Mouse (Mus musculus) forebrain, embryonic 10.5 days (tissue): Measurements from ENCODE around the gene Cdip1. TPM values are rescaled to one million over a fixed set of nuclear protein-coding genes. Genes with fewer than 3 reads are reported as not detected.
"Not testable (repeated sequence)": the region's sequence is repeated elsewhere in the genome, so short reads cannot be mapped to it uniquely, and the experiment has no call there.

ENCODE experiments used
- DNase-seq: peaks from one replicate; pipeline ENCODE4 v3.0.0-alpha.2; 2017; ENCODE audit warnings: low spot score; ENCODE audit errors: extremely low spot score
- H3K27ac ChIP-seq: fragments of 300-500 bp; sonication (generic); 2 replicates; pipeline ENCODE4 v1.5.1; 2016; ENCODE audit warnings: mild to moderate bottlenecking
- H3K27me3 ChIP-seq: fragments of 300-500 bp; sonication (generic); 2 replicates; pipeline ENCODE4 v1.6.1; 2016; ENCODE audit warnings: mild to moderate bottlenecking; ENCODE audit not compliant: poor library complexity, severe bottlenecking
- H3K36me3 ChIP-seq: fragments of 300-500 bp; sonication (generic); replicated peaks from 2 replicates; pipeline ENCODE4 v1.6.1; 2016; ENCODE audit warnings: mild to moderate bottlenecking, moderate library complexity
- H3K4me1 ChIP-seq: fragments of 300-500 bp; sonication (generic); 2 replicates; pipeline ENCODE4 v1.6.1; 2016
- H3K4me3 ChIP-seq: fragments of 300-500 bp; sonication (generic); 2 replicates; pipeline ENCODE4 v1.5.1; 2016; ENCODE audit warnings: mild to moderate bottlenecking, moderate library complexity
- H3K9me3 ChIP-seq: fragments of 300-500 bp; sonication (generic); 2 replicates; pipeline ENCODE4 v1.6.1; 2016; ENCODE audit warnings: mild to moderate bottlenecking, moderate library complexity
- WGBS: fragments of 180-500 bp; shearing (Covaris S2); methylation state at CpG from one replicate; pipeline ENCODE4 v1.1.7; 2016; 5-methylcytosine and 5-hydroxymethylcytosine counted together
- polyA plus RNA-seq: library from polyadenylated mRNA; unstranded; fragments of >200 nt; fragmentation: Nextera tagmentation; extraction: Ambion mirVana; gene quantifications from 2 replicates; pipeline ENCODE4 v1.2.1, GENCODE M21; 2016

Gene Cdip1
- 110 and 112 TPM in 2 replicates for polyA plus RNA-seq

DNA sequence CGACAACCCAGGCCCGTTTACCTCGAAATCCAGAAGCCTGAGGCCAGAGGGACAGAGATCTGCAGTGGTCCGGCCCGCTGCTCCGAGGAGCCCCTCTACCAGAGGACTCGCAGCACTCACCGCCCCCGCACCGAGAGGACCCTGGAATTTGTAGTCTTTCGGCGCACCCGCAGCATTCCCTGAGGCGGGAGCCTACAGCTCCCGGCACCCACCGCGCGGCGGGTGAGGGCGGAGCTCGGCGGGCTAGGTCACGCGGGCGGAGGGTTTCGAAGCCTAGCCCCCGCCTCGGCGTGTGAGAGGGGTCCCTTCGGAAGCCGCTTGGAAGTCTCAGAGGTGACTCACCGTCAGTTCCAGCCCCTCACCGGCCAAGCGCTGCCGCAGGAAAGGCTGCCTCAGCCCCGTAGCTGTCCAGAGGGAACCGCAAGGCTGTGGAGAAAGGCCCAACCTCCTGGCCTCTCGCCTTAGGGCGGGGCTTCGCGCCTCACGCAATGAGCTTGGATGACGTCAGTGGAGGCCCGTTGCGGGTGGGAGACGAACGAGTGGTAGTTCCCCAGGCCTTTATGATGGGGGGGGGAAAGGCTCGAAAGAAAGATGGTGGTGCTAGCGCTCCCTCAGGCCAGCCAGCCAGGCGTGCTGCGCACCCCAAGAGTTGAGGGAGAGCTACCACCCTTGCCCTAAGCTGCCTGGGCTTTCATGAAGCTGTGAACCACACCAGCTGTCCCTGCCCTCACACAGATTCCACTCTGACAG, at the start of gene Cdip1:
Gene Cdip1 (minus strand): TSS at position 483 of the 750 bp plus-strand sequence.
- peak; percentile 93 for DNase-seq
- Histone ChIP-seq H3K36me3 (peaks cover 10% of the 10 kb centered on the region; the same call in 1 of the 2 replicates), H3K9me3 (no peaks in the 10 kb centered on the region), H3K4me3 (peak within 1 kb of the TSS; percentile 80), H3K4me1 (peaks cover 41% of the 10 kb centered on the region), H3K27me3 (no peaks in the 10 kb centered on the region), H3K27ac (peak within 1 kb of the TSS; percentile 99)
- under 1% methylated on average over 51 of the region's 51 CpGs for WGBS

DNA sequence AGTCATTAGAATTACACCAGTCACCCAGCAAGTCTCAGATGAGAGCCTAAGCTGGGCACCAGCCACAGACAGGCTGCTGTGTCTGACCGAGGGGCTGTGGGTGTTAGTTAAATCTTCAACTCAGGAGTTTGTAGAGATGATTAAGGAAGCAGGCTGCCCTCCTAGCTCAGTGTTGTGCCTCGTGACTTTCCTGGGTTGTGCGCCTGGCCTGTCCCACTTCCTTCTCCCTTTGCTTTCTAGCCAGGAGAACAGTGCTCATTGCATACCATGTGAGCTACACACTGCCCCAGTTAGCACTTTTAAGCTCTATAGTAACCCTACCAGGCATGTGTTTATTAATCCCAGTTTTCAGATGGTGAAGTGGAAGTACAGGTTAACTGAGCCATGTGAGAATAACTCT, 49.5 kb upstream of the Cdip1 start:
- no peak overlapping the region for H3K4me3 ChIP-seq
- H3K27me3 ChIP-seq = no peaks in the 10 kb centered on the region; the same call in 1 of the 2 replicates
- 76% methylated on average over 3 of the region's 3 CpGs for WGBS
- no peak for DNase-seq
- H3K27ac ChIP-seq = no peak overlapping the region
- no peaks in the 10 kb centered on the region for H3K36me3 ChIP-seq
- H3K9me3 ChIP-seq = no peaks in the 10 kb centered on the region
- peaks cover 6% of the 10 kb centered on the region; the same call in 1 of the 2 replicates for H3K4me1 ChIP-seq

DNA sequence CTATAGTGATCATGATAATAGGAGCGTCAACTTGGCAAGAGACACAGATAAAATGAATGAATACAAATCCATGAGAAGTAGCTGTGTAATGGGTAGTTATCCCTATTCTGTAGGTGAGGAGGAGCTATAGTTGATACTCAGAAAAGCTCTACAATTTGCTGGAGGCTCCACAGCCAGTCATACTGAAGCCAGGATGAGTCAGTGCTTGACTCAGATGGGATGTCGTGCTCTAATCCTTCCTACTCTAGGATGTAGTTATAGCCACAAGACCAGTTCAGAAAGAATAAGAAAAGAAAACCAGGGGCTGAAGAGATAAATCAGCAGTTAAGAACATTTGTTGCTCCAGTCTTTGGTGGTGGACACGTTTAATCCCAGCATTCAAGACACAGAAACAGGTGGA, 47.5 kb upstream of the Cdip1 start:
- Histone ChIP-seq H3K4me3 (no peak overlapping the region), H3K27me3 (no peaks in the 10 kb centered on the region; the same call in 1 of the 2 replicates), H3K27ac (no peak overlapping the region), H3K36me3 (no peaks in the 10 kb centered on the region), H3K9me3 (no peaks in the 10 kb centered on the region), H3K4me1 (peaks cover 6% of the 10 kb centered on the region; the same call in 1 of the 2 replicates)
- 80% methylated on average over 3 of the region's 3 CpGs for WGBS
- no peak for DNase-seq

DNA sequence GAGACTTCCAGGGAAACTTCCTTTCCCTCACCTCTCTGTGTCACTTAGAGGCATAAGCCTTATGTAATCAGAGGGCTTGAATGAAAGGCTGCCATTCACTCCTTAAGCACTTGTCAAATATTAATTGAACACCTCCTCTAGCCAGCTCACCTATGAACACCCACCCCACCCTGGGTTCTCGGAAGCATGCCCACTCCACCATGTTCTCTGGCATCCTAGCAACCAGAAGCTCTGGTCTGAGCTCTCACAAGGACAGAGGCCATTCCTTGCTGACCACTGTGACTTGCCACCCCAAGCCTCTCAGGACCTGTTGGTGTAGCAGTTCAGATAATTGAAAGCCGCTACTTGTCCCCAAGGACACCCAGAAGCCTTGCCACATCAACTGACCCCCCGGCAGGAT, 45.1 kb upstream of the Cdip1 start, which contains the start of gene 4930562C15Rik:
Gene 4930562C15Rik (plus strand): TSS at position 226 of the 400 bp plus-strand sequence.
- no peaks in the 10 kb centered on the region for H3K9me3 ChIP-seq
- H3K36me3 ChIP-seq = no peaks in the 10 kb centered on the region
- no peak within 1 kb of the TSS for H3K27ac ChIP-seq
- no peaks in the 10 kb centered on the region; the same call in 1 of the 2 replicates for H3K27me3 ChIP-seq
- WGBS = 91% methylated on average over 3 of the region's 3 CpGs
- no peaks in the 10 kb centered on the region for H3K4me1 ChIP-seq
- DNase-seq = no peak
- H3K4me3 ChIP-seq = no peak within 1 kb of the TSS

DNA sequence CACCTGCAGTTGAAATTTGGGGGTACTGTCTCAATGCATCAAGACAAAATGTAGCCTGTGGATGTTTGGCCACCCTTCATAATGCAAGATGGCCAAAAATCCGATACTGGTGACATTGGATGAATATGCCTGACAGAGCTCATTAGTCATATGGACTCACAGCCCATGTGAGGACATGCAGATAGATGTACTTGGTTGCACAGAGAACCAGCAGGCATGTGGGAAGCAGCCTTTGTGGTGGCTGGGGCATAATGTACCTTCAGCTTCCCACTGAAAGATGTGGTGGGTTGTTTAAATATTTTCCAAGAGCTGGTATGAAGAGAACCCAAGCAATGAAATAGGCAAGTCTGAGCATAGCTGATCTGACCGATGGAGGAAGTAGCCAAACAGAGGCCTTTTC, 43.8 kb upstream of the Cdip1 start:
- H3K27me3 ChIP-seq = no peaks in the 10 kb centered on the region
- no peak for DNase-seq
- H3K36me3 ChIP-seq = no peaks in the 10 kb centered on the region
- H3K27ac ChIP-seq = no peak overlapping the region
- H3K4me3 ChIP-seq = no peak overlapping the region
- 71% methylated on average over 2 of the region's 2 CpGs for WGBS
- H3K9me3 ChIP-seq = no peaks in the 10 kb centered on the region
- H3K4me1 ChIP-seq = no peaks in the 10 kb centered on the region

DNA sequence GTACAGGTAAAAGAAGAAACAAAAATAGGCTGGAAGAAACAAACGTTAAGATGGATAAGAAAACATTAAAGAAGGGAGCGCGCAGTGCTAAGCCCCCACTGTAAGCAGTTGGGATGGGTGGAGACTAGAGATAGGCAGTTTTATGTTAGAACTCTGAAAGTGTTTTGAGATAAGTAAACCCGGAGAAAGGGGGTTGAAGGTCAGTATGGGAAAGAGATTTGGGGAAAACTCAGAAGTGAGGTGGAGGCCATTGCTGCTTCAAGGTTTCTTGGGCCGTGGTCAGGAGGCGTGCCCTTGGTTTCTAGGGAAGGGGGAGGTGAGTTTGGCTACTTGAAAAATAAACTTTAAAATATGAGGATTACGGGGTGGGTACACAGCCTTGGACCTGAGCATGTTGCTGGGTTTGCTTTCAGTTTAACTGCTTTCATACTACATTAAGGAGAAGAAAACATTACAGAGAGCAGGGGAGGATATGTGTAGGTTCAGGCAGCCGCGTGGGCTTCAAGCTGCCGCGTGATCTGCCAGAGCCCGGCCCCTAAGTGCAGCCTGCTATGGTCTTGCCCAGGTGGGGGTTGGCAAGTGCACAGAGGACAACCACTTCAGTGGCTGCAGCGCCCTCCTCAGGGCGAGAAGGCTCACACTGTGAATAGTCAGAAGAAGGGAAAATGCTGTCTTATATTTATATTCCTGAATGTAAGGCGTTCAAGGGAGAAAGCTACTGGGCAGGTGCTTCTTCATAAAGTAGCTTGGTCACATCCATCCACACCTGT, 41.7 kb upstream of the Cdip1 start:
- H3K9me3 ChIP-seq = no peaks in the 10 kb centered on the region
- no peaks in the 10 kb centered on the region for H3K27me3 ChIP-seq
- no peak overlapping the region for H3K4me3 ChIP-seq
- no peaks in the 10 kb centered on the region for H3K4me1 ChIP-seq
- no peaks in the 10 kb centered on the region for H3K36me3 ChIP-seq
- WGBS = 71% methylated on average over 15 of the region's 15 CpGs
- H3K27ac ChIP-seq = no peak overlapping the region
- DNase-seq = no peak

DNA sequence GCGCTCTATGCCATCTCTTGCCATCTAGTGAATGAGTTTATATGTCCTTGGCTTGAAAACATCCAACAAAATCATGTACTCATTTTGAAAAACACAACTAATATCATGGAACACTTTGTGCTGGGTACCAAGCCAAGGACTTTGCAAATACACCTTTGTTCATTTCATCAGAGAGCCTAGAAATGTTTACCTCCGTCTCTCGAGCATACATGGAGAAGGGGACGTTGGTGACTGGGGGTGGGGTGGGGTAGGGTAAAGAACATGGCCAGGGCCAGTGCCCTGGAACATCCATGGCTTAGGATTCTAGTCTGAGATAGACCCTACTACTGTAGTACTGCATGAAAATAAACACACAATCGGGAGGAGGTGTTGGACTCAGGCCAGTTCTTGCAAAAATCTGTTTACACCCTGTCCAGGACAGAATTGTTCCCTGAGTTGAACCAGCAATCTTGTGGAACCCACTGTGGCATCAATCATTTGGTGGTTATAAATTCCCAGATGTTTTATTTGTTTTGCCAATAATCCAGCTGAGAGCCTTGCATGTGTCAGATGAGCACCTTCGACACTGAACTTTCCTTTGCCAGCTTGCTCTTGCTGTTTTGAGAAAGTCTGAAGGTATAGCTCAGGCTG, 39.3 kb upstream of the Cdip1 start:
- 87% methylated on average over 6 of the region's 6 CpGs for WGBS
- Histone ChIP-seq H3K27ac (no peak overlapping the region), H3K4me3 (no peak overlapping the region), H3K9me3 (no peaks in the 10 kb centered on the region), H3K4me1 (no peaks in the 10 kb centered on the region), H3K27me3 (no peaks in the 10 kb centered on the region), H3K36me3 (no peaks in the 10 kb centered on the region)
- DNase-seq = no peak

DNA sequence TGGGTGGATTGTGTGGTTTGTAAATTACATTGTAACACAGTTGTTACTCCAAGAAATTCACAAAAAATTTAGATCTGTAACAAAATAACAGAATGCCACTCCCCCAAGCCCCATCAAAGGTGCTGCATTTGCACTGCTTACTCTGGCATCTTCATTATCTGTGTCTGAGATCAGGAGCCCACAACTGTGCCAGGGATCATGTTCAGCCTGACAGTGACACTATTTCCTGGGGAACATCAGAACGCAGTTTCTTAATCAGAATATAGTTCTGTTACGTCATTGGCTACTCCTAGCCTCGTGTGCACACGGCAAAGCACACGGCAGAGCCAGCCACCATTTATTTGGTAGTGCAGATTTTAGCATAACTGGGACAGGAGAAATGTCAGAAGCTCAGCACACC, 37.5 kb upstream of the Cdip1 start:
- no peak overlapping the region for H3K27ac ChIP-seq
- no peaks in the 10 kb centered on the region for H3K9me3 ChIP-seq
- no peaks in the 10 kb centered on the region for H3K4me1 ChIP-seq
- H3K4me3 ChIP-seq = no peak overlapping the region
- H3K27me3 ChIP-seq = no peaks in the 10 kb centered on the region
- DNase-seq = no peak
- H3K36me3 ChIP-seq = no peaks in the 10 kb centered on the region
- WGBS = 94% methylated on average over 5 of the region's 5 CpGs

DNA sequence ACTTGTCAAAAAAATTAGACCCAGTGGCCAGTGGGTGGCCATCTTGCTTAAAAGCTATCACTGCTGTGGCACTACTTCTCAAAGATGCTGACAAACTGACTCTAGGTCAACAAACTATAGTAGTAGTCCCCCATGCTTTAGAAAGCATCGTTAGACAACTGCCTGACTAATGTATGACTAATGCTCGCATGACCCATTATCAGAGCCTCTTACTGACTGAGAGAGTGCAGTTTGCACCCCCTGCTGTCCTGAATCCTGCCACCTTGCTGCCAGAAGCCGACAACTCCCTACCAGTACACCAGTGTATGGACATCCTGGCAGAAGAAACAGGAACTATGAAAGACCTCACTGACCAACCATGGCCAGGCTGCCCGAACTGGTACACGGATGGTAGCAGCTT, 34.4 kb upstream of the Cdip1 start:
- DNase-seq, H3K27me3 ChIP-seq, H3K36me3 ChIP-seq, H3K4me3 ChIP-seq, H3K4me1 ChIP-seq, H3K27ac ChIP-seq: not testable (repeated sequence)
- 89% methylated on average over 5 of the region's 5 CpGs for WGBS
- H3K9me3 ChIP-seq = peaks cover 17% of the 10 kb centered on the region; the same call in 1 of the 2 replicates

DNA sequence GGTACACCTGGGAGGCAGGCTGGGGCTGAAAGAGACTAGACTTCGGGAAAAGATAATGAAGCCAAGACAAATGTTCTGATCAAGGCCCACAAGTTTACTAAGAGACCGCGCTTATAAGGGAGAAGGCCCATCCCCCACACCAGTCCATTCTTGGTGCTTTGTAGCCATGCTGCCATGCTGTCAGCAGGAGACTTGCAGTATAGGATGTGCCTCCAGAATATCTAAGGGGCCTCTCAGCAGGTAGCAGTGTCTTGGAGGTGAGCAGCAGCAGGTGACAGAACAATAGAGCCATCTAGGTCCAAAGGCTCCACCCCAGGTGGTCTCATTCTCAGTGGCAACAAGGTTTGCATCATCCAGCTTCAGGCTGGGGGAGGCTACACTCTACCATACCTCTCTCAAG, 28.3 kb upstream of the Cdip1 start:
- no peak for DNase-seq
- H3K4me3 ChIP-seq = no peak overlapping the region
- no peaks in the 10 kb centered on the region for H3K36me3 ChIP-seq
- no peaks in the 10 kb centered on the region for H3K4me1 ChIP-seq
- no peak overlapping the region for H3K27ac ChIP-seq
- no peaks in the 10 kb centered on the region for H3K27me3 ChIP-seq
- WGBS = 82% methylated on average over 3 of the region's 3 CpGs
- peaks cover 17% of the 10 kb centered on the region; the same call in 1 of the 2 replicates for H3K9me3 ChIP-seq

DNA sequence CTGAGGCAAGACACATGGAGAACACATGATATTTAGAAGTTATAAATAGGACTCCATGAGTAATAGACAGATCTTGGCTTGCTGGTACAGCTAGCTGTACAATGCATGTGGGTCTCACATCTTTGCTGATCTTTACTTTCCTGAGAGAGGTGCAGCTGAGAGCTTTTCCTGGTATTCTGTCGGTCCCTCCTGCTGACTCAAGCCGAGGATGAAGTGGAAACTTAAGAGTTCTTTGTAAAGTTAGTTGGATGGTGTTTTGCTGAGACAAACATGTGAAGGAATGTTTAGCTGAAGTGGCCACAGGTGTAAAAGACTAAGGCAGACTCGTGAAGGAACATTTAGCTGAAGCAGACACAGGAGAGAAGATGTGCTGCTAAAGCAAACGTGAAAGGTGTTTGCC, 6.5 kb upstream of the Cdip1 start:
- no peak overlapping the region for H3K4me3 ChIP-seq
- 87% methylated on average over 4 of the region's 4 CpGs for WGBS
- no peaks in the 10 kb centered on the region for H3K27me3 ChIP-seq
- no peak for DNase-seq
- no peaks in the 10 kb centered on the region for H3K36me3 ChIP-seq
- H3K9me3 ChIP-seq = no peaks in the 10 kb centered on the region; the same call in 1 of the 2 replicates
- no peak overlapping the region for H3K27ac ChIP-seq
- no peaks in the 10 kb centered on the region for H3K4me1 ChIP-seq

DNA sequence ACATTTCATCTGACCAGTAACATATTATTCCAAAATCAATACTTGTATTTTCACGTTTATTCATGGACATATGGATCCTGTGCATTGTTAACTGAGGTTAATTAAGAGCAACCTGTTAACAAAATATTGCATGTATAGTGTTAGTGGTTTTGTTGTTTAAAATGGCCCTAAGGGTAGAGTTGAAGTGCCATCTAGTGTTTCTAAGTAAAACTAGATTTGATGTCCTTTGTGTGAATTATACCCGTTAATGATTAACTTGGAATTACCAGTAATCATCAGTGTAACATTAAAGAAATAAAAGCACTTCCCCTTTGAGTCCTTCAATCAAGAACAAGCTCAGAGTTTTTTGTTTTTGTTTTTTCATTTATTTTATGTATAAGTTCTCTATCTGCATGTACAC, 1.2 kb upstream of the Cdip1 start:
- H3K27ac ChIP-seq = no peak overlapping the region
- peaks cover 34% of the 10 kb centered on the region for H3K4me1 ChIP-seq
- no peaks in the 10 kb centered on the region for H3K27me3 ChIP-seq
- 72% methylated on average over 2 of the region's 2 CpGs for WGBS
- no peaks in the 10 kb centered on the region for H3K9me3 ChIP-seq
- no peak for DNase-seq
- peaks cover 7% of the 10 kb centered on the region; the same call in 1 of the 2 replicates for H3K36me3 ChIP-seq
- no peak overlapping the region for H3K4me3 ChIP-seq
